Mouse (Mus musculus) liver, adult 2 months (tissue): ENCODE measurements around the gene Mpped1.

Experiments
- CTCF ChIP-seq: fragments of 200-500 bp; IDR thresholded peaks from 2 replicates; pipeline ENCODE4 v1.5.1; 2011; ENCODE audit warnings: low read depth, low read length, control low read depth
- POLR2A ChIP-seq: fragments of 200-500 bp; IDR thresholded peaks from 2 replicates; pipeline ENCODE4 v1.6.1; 2011; ENCODE audit warnings: low read length, control low read depth; ENCODE audit not compliant: insufficient read depth; ENCODE audit errors: extremely low read depth

GRCm38 (mm10) chr15:83781304-83781703, 2.0 kb downstream of the Mpped1 start:
- TF ChIP-seq CTCF (no peak), POLR2A (no peak)
